Mouse (Mus musculus): ENCODE data around the gene Gsta2.
"Not testable (repeated sequence)": the region's sequence is repeated elsewhere in the genome, so short reads cannot be mapped to it uniquely, and the experiment has no call there.

The Gsta2 gene

DNA sequence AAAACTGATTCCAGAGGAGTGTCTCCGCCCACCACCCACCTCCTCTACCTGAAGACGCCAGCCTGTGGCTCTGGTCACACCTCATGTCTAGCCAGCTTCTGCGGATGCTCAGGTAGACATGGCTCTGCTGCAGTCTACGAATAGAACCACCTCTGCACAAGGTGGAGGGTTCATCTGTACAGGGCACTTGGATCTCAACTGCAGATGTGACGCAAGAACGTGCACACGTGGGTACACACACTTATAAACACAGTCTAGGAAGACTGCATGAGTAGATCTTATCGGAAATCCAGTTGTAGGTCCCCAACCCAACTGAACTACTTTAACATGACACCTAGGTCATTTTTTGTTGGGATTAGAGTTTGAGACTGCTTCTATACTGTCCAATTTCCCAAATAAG lies at the start of gene Gsta2:
TSS of gene Gsta2 (minus strand) at position 178 of the 400 bp plus-strand sequence.
- DNase-seq (ENCODE audit: low spot score), result no peak

DNA sequence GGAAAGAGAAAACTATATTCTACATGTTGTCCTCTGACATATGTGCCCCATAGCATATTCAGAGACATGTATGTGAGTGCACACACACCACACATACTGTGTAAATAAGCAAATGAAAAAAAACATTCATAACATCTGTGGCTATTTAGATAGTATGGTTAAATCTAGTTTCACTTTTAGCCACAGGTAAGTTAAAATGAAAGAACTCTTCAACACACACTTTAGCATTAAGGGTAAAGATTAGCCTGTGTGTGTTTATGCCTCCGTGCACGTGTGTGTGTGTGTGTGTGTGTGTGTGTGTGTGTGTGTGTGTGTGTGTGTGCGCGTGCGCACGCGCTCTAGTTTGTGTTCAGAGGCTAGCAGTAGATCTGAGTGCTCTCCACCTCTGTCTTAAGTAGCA lies 46.0 kb upstream of the Gsta2 start:
- no peak for DNase-seq (ENCODE audit: low spot score)

DNA sequence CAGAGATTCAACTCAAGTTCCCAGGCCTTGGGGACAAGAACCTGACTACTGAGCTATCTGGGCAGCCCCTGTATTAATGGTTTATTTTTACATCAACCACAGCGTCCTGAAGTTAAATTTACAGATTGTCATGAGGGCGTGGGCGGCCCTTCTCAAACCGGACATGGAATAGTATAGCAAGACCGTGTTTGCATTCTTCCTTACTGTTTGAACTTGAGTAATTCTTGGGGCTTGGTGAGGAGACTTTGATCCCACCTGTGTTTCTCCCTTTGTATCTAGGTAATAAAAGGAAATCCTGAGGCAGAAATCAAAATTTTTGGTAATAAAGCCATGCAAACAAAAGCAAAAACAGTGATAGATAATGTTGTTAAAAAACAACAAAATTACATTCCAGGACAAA lies 45.0 kb upstream of the Gsta2 start:
- no peak for DNase-seq (ENCODE audit: low spot score)

DNA sequence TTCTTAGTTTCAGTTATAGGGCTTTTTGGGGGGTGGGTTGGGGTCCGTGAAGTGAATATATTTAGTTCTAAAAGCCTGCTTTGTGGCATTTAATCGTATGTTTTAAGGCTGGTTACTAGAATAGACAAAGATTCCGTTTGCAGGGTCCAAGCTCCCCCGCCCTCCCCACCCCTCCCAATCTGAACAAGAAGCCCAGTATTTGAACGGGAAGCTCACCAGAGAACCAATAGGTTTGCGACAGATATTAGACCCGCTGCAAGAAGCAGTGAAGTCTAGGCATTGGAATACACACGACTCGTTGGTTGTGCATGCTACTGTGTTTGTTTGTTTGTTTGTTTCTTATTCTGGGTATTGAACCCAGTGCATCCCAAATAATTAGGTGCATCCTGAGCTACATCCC lies 40.9 kb upstream of the Gsta2 start:
- DNase-seq (ENCODE audit: low spot score), result no peak

DNA sequence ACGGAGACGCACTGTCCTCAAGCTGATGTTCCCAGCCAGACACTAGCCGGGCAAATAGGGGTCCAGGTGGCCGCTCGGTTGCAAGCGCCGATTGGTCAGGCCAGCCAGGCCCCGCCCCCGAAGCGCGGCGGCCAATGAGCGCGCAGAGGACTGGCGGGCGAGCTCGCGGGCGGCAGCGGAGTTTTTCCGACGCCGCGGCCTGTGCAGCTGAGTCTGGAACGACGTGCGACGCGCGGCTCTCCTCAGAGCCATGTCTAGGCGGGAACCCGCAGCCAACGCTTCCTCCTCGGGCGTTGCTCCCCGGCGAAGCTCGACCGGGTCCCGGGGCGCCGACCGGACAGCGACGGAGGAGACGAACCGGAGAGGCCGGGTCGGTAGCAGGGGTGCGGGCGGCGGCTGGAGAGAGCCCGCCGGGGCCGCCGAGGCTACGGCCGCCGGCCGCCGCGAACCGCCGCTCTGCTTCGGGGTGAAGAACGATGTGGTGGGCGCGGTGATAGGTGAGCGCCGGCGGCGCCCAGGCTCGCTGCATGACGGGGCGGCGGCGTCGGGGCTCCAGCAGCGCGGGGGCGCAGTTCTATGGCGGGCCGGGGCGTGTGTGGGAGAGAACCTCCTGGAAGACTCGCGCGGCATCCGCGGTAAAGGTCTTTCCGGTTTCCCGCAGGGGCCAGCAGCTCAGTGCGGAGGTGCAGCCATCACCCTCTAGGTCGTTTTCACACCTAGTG lies 40.2 kb upstream of the Gsta2 start, which contains the start of gene Ddx43:
TSS of gene Ddx43 (plus strand) at position 148 of the 722 bp plus-strand sequence.
- peak; percentile 36 for DNase-seq (ENCODE audit: low spot score)

DNA sequence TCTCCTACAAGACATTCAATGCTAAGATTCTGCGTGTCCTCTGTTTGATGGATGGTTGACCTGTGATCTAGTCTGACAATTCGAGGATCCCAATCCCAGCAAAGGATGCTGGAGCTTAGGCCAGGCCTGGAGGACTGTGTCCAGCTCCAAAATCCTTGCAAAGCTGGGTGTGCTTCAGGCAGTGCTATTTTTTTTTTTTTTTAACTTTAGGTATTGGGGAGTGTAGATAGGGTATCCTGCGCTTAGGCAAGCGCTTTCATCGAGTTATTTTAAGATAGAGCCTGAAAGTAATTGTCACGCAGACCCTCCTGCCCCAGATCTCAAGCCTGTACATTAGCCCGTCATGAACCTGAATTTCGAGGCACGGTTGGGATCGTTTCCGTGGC lies 39.6 kb upstream of the Gsta2 start:
- DNase-seq (ENCODE audit: low spot score), result no peak

DNA sequence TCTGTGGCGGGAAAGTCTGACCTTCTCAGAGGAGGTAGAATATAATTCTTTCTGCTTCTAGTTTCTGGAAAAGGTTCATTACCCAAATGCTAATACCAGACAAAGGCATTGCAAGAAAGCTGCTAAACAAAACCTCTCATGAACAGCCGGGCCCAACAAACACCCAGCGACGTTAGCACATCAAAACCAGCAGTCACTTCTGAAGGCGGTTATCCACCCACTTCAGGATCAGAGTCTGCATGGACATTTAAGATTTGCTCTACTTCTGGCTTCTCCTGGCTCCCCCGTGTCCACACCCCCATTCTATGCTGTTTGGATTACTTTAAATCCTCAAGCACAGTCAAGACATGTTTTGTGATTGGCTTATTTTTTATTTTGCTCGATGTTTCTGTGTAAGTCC lies 39.0 kb upstream of the Gsta2 start:
- no peak for DNase-seq (ENCODE audit: low spot score)

DNA sequence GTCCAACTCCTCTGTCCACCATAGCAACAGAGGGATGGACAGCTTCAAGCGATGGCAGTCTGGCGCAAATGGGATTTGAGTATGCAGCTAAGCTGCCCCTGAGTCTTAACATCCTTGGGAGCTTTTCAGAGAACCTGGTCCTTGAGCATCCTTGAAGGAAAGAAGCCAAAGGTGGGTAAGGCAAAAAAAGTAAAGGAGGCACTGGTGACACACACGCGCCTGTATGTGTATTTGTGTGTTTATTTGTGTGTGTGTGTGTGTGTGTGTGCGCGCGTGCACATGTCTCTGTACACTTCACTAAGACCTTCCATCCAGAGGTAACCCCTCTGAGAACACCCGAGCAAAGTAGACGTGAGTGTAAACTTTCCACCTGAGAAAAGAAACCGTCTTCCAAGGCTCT lies 38.2 kb upstream of the Gsta2 start:
- DNase-seq (ENCODE audit: low spot score), result no peak

DNA sequence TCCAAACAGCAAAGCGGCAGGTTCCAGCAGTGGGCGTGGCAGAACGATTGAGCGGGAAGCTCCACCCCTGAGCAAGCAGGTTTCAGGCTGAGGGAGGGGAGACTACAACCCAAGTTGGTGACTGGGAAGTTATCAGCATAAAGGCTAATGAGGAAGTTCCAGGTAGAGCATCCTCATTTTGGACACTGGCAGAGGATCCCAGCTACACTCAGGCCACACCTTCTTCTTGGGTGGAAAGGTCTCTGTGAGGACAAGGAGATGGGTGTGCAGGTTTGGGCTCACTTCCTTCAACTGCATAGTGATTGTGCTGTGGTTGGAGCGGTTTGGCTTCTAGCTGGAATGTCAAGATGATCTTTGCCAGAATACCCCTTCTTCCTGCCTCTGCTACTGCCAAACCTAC lies 34.4 kb upstream of the Gsta2 start:
- no peak for DNase-seq (ENCODE audit: low spot score)

DNA sequence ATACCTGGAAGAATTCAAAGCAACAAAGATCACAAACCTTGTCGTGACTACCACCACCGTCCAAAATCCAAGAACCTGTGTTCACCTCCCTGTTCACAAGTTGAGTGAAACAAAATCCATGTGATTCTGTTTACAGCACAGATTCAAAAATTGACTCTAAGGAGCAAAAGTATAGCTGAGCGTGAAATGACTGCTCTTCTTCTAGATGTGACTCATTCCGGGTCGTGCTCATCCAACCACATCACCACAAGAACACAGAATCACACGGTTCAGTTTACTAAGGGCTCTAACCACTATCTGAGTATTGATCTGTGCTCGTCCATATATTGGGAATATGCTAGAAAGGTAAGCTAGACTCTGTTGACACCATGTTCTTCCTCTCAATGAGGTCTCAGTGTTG lies 31.4 kb upstream of the Gsta2 start:
- DNase-seq (ENCODE audit: low spot score), result no peak

DNA sequence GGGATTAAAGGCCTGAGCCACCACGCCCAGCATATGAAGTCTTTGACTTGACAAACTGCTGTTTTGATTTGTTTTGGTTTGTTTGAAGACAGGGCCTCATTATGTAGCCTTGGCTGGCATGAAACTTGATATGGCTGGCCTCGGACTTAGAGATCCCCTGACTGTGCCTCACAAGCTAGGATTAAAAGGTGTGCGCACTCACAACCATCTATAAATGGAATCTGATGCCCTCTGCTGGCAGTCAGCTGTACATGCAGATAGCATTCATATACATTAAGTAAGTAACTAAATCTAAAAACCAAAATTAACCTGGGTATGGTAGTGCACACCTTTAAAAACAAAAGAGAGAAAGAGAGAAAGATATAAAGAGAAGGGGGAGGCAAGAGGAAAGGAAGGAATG lies 30.3 kb upstream of the Gsta2 start:
- no peak for DNase-seq (ENCODE audit: low spot score)

DNA sequence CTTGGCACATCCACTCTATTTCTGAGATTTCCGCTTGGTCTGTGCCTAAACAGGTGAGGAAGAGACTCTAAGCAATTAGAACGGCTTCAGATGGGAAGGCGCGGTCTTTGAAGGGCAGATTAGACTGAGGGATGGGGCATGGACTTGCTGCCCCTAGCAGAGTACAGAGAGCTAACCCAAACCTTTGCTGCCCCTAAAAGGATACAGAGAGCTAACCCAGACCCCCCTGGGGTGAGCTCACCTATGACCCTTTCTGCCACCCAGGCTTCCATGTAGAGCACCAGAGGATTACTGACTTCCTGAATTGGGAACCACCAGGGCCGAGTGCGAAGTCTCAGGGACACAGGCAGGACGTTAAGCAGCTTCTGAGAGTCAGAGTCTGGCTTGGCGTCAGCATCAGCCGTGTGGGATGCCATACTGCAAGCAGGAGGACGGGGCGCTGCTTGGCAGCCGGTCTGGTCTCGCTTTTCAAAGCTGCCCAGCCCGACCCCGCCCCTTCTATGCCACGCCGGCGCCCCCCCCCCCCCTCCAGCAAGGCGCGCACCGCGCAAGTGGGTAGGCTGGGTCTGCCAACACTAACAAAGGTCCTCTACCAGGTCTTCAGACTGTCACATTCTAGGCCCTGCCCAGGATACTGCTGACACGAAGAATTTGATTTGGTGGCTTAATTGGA lies 22.7 kb upstream of the Gsta2 start, which contains the start of gene Ooep:
TSS of gene Ooep (minus strand) at position 613 of the 673 bp plus-strand sequence.
- DNase-seq (ENCODE audit: low spot score), result no peak

DNA sequence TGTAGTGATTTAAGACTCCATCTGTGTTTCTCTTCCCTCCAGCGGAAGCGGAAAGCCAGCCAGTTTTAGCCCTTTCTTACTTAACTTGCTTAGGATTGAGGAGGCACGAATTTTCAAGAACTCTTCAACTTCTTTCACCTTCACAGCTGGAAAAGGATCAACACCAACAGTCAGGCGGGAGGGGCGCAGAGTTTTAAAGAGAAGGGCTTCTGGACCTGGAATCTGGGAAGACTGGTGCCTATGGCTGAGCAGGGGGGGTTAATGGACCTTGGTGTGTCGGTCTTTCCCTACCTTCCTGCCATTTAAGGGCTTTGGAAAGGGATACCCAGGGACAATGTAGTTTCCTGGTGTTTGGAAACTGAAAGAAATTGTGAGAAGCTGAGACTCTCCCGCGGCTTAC lies 22.0 kb upstream of the Gsta2 start:
- no peak for DNase-seq (ENCODE audit: low spot score)

DNA sequence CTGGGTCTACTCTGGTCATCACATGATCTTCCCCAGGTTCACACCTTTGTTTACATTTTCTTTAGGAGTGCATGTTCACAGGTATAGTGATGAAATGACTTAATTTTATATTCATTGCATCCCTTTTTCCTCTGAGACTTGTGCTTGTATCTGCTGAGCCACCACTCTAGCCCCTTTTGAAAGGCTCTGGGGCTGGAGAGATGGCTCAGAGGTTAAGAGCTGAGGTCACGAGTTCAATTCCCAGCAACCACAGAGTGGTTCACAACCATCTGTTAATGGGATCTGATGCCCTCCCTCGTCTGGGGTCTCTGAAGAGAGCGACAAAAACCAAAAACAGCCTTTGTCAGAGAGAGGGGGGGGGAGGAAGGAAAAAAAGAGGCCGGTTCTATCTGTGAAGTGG lies 19.9 kb upstream of the Gsta2 start:
- no peak for DNase-seq (ENCODE audit: low spot score)

DNA sequence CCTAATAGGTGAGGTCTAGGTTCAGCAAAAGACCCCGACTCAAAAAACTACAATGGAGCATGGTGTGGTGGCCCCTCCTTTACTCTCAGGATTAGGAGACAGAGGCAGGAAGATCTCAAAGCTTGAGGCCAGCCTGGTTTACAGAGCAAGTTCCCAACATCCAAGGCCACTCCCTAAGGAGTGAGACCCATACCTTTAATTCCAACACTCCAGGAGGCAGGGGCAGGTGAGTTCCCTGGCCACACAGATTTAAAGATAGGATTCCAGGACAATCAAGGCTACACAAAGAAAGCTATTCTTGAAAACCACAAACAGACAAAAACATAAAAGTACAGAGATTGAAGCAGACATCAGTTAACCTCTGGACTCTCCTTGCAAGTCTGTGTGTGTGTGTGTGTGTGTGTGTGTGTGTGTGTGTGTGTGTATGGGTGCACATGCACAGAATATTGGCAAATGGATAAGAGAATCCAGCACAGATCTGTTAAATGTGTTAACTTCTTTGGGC lies 19.3 kb upstream of the Gsta2 start:
- DNase-seq (ENCODE audit: low spot score), result no peak

DNA sequence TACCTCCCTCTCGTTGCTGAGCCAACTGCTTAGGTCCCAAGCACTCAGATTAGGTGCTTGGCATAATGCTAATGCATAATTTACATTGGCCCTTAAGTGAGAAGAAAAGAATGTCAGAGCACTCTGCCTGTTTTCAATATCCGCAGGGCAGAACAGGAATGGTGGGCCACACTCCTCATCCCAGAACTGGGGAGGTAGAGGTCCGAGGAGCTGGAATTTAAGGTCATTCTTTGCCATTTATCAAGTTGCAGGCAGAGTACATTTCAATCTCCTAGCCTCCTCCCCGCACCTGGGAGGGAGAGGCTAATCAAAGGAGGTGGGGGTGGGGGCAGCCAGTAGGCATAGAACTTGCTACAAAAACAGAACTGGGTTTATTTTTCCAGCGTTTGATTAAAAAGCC lies 18.8 kb upstream of the Gsta2 start:
- no peak for DNase-seq (ENCODE audit: low spot score)

DNA sequence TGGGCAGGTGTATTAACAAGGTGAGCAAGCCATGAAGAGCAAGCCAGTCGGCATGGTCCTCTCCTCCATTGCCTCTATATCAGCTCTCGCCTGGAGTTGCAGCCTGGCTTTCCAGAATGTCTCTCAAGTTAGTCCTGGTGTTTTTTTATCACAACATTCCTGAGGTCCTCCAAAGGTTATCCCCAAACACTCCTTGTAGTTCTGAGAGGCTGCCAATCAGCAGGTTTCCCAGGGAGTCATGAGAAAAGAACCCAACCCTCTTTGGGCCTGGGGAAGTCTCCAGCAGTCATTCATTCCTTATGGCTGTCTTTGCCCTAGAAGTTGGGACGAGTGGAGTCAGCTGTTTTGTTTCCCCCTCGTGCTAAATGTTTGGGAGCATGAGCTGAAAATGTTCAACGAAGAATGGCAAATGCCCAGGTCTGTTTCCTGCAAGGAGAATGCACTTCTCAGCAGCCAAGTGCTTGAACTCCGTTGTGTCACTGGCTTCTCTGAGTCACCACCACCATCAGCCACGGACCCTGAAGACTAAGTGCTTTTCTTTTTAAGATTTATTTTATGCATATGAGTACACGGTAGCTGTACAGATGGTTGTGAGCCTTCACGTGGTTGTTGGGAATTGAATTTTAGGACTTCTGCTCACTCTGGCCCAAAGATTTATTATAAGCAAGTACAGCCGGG lies 17.4 kb upstream of the Gsta2 start:
- no peak for DNase-seq (ENCODE audit: low spot score)

DNA sequence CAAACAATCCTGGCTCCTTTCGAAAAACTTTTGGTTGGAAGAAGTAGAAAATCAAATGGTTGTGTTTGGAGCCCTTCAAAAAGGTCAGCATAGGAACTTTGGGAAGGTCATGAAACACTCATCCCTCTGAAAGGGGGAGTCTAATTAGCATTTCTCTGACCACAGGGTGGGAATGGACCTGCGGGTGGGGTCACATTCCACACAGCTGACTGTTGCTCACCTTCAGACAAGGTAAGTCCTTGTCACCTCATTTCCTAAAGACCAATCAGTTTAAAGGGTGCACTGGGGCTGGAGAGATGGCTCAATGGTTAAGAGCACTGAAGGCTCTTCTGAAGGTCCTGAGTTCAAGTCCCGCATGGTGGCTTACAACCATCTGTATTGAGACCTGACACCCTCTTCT lies 15.9 kb upstream of the Gsta2 start:
- DNase-seq (ENCODE audit: low spot score), result no peak

DNA sequence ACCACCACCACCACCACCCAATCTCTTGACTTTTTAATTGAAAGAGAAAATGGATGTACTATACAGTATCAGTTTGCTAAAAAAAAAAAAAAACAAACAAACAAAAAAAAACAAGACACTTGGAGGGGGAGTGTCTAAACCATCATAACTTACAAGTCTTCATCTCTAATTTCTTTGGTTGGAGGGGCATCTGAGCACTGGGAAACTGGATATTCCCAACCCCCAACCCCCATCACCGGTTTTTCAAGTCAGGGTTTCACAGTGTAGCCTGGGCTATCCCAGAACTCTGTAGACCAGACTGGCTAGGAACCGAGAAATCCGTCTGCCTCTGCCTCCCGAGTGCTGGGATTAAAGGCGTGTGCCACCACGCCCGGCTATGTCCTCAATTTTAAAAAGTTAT lies 14.2 kb upstream of the Gsta2 start:
- DNase-seq (ENCODE audit: low spot score), result no peak

DNA sequence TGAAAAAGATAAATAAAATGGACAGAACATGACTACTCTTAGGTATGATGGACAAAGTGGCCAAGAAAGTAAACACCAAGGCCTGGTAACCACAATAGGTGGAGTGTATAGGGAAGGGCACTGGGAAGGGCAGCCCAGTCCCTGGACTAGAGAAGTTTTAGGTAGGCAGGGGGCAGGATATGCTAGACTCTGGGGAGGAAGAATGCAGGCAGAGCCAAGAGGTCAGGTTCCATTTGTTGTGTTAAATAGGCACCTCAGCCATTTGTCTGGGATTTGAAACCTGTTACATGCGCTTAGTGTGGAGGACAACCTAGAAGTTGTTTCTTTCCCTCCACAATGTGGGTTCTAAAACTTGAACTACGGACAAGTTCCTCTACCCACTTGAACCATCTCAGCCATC lies 13.8 kb upstream of the Gsta2 start:
- DNase-seq (ENCODE audit: low spot score), result no peak

DNA sequence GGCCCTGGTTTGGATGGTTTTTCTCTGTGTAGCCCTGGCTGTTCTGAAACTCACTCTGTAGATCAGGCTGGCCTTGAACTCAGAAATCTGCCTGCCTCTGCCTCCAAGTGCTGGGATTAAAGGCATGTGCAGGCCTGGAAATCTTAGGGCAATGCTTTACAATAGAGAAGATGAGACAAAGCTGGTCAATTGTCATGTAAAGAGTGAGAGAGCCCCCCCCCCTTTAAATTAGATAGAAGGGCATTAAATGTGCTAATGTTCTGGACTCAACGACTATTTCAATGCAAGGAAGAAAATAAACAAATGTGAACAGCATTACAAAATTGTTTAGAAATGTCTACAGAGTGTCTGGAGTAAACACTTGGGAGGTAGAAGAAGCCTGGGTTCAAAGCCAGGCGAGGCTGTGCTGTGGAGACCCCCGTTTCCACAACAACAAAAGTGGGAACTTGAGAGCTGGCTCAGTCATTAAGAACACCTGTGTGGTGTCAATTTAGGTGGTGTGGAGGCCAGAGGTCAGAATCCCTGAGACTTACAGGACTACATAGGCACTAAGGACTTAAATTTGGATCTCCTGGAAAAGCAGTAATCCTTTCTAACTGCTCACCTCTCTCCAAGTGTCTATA lies 13.2 kb upstream of the Gsta2 start:
- DNase-seq (ENCODE audit: low spot score), result no peak

DNA sequence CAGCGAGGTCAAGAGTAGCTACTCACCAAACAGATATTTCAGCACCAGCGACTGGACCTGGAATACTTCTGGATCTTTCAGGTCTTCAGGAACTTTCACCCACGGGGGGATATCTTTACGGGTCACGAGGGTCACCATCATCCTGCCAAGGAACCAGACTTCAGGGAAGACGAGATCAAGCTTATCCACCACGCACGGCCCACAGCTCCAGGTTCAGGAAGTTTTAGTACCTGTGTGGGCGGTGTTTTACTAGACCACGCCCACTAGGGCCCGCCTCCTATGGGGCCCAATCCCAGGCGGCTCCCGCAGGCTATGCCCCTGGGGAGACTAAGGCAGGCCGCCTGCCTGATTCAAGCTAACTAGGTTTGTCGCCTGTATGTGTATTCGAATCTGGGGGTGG lies 12.4 kb upstream of the Gsta2 start, which contains the start of gene Dppa5a:
TSS of gene Dppa5a (minus strand) at position 219 of the 400 bp plus-strand sequence.
- DNase-seq (ENCODE audit: low spot score), result not testable (repeated sequence)
